Mouse (Mus musculus) forebrain, embryonic 12.5 days (tissue): ENCODE measurements around the gene Nlgn1. TPM values are rescaled to one million over a fixed set of nuclear protein-coding genes. Genes with fewer than 3 reads are reported as not detected.

Source experiments
- ATAC-seq: fragments of 200-750 bp; cut with Nextera tagmentation; 2 replicates; pipeline ENCODE4 v1.8.0; 2017; ENCODE audit warnings: moderate TSS enrichment; ENCODE audit not compliant: low FRiP score
- H3K27ac ChIP-seq: fragments of 300-500 bp; sonication (generic); 2 replicates; pipeline ENCODE4 v1.5.1; 2016; ENCODE audit warnings: mild to moderate bottlenecking
- H3K27me3 ChIP-seq: fragments of 300-500 bp; sonication (generic); 2 replicates; pipeline ENCODE4 v1.6.1; 2016; ENCODE audit warnings: mild to moderate bottlenecking
- H3K36me3 ChIP-seq: fragments of 300-500 bp; sonication (generic); replicated peaks from 2 replicates; pipeline ENCODE4 v1.6.1; 2016; ENCODE audit warnings: mild to moderate bottlenecking
- H3K4me1 ChIP-seq: fragments of 300-500 bp; sonication (generic); 2 replicates; pipeline ENCODE4 v1.6.1; 2016
- H3K4me2 ChIP-seq: fragments of 300-500 bp; sonication (generic); 2 replicates; pipeline ENCODE4 v1.6.1; 2016; ENCODE audit warnings: mild to moderate bottlenecking, moderate library complexity
- H3K4me3 ChIP-seq: fragments of 300-500 bp; sonication (generic); replicated peaks from 2 replicates; pipeline ENCODE4 v1.5.1; 2016; ENCODE audit warnings: mild to moderate bottlenecking
- H3K9ac ChIP-seq: fragments of 300-500 bp; sonication (generic); 2 replicates; pipeline ENCODE4 v1.6.1; 2016; ENCODE audit warnings: mild to moderate bottlenecking
- H3K9me3 ChIP-seq: fragments of 300-500 bp; sonication (generic); 2 replicates; pipeline ENCODE4 v1.6.1; 2016
- WGBS: fragments of 180-500 bp; shearing (Covaris S2); methylation state at CpG from one replicate; pipeline ENCODE4 v1.1.7; 2016; 5-methylcytosine and 5-hydroxymethylcytosine counted together
- polyA plus RNA-seq: library from polyadenylated mRNA; unstranded; fragments of >200 nt; fragmentation: Nextera tagmentation; extraction: Ambion mirVana; gene quantifications from 2 replicates; pipeline ENCODE4 v1.2.1, GENCODE M21; 2016

The Nlgn1 gene
- 8.3 and 9.9 TPM in 2 replicates for polyA plus RNA-seq

DNA sequence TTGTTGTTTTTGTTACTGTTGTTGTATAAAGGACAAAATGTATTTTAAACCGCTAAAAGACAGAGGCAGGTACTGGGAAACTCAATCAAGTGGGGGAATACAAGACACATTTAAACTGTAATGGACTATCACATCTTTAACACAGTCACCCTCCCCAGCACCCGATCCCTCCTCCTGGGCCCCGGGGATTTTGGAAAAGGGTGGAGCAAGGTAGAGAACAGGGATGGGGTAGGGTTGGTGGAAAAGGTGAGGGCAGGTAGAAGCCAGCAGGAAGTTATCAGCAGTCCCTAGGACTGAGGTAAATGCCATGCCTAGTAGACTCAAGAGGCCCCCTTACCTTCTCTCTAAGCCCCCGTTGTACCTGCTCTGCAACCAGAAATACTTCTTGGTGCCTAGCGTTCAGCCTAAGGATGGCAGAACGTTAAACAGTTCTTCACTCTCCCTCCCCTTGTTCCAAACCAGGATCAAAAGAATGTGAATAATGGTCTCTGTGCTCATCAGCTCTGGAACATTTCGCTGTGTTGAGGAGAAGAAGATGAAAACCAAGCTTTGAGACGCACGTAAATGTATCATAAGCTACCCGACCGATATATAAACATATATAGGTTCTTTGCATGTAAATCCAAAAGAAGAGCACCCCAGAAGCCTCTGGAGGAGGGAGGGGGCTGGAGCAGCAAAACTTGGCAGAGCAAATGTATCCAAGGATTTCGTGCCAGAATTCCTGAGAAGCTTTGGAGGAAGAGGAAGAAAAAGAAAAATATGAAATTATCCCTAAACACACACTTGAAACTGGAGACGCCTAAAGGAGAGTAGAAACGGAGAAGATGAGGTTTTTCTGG, at the start of gene Nlgn1:
Gene Nlgn1, minus strand, starts transcription at position 61 of the 839 bp plus-strand sequence.
- no peaks in the 10 kb centered on the region for H3K36me3 ChIP-seq
- 2% methylated on average over 14 of the region's 14 CpGs for WGBS
- peaks cover 13% of the 10 kb centered on the region for H3K4me1 ChIP-seq
- peak within 1 kb of the TSS; percentile 80 for H3K9ac ChIP-seq
- no peak for ATAC-seq
- H3K9me3 ChIP-seq = no peaks in the 10 kb centered on the region
- peak within 1 kb of the TSS; percentile 73 for H3K4me3 ChIP-seq
- peak within 1 kb of the TSS; percentile 63 for H3K27ac ChIP-seq
- peaks cover 29% of the 10 kb centered on the region for H3K27me3 ChIP-seq
- peak within 1 kb of the TSS; percentile 90 for H3K4me2 ChIP-seq

DNA sequence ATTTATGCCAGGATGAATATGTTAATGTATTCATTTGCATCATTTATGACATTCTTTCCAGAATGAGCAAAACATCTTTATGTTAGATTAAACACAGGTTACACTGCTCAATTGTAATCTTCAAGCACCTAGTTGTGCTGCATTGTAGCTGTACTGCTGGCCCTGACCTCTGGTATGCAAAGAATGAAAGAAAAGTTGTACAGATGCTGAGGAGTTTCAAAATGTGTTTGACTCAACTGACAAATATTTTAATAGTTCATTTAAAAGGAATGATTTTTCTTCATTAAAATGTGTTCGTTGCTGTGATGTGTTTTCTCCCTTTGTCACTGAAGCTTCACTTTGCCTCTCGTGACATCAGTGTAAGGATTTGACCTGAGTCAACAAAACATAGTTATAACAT, 46.0 kb upstream of the Nlgn1 start:
- Histone ChIP-seq H3K36me3 (no peaks in the 10 kb centered on the region), H3K4me1 (no peaks in the 10 kb centered on the region), H3K9me3 (no peaks in the 10 kb centered on the region), H3K27me3 (no peaks in the 10 kb centered on the region), H3K9ac (no peak overlapping the region), H3K27ac (no peak overlapping the region), H3K4me2 (no peak overlapping the region), H3K4me3 (no peak overlapping the region)
- no peak for ATAC-seq
- WGBS = 84% methylated on average over 2 of the region's 2 CpGs

DNA sequence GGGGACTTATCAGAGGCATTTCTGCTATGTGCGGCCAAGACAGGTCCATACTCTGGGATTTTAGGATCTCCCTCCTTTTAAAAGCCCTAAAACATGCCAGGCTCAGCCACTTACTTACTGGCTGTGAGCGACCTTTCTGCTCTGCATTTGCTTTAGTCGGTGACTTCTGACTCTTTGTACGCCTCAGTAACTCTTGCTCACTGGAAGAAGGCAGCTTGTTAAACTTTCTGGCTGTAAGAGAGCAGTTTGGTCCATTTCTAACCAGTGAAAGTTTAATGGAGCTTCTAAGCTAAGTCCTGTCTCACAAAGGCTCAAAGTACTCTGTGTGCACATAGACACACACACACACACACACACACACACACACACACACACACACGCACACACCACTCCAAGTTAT, 22.8 kb upstream of the Nlgn1 start:
- Histone ChIP-seq H3K36me3 (no peaks in the 10 kb centered on the region), H3K4me1 (no peaks in the 10 kb centered on the region), H3K27me3 (no peaks in the 10 kb centered on the region), H3K4me2 (no peak overlapping the region), H3K27ac (no peak overlapping the region), H3K9ac (no peak overlapping the region), H3K9me3 (no peaks in the 10 kb centered on the region), H3K4me3 (no peak overlapping the region)
- ATAC-seq = no peak
- WGBS = 80% methylated on average over 5 of the region's 5 CpGs

DNA sequence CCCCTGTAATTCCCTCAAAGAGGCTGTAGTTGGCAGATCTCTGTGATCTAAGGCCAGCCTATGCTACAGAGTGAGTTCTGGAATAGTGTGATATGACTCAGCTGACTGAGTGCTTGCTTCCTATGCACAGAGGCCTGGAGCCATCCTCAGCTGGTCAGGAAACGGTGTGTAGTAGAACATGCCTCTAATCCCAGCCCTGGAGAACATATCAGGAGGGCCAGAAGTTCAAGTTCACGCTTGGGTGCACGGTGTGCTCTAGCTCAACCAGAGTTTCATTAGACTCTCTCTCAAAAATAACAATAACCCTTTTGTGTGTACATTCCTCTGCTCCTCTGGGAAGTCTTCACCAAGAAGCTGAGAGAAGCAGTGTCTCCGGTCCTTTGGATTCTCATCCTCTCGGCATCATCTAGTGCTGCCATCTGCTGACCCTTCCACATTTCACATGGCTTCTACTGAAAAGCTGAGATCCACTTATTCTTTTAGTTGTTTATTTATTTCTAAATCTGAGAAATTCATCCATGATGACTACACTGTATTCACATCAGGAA, 22.3 kb upstream of the Nlgn1 start:
- Histone ChIP-seq H3K9me3 (no peaks in the 10 kb centered on the region), H3K36me3 (no peaks in the 10 kb centered on the region), H3K4me3 (no peak overlapping the region), H3K27ac (no peak overlapping the region), H3K27me3 (no peaks in the 10 kb centered on the region), H3K4me1 (no peaks in the 10 kb centered on the region), H3K9ac (no peak overlapping the region), H3K4me2 (no peak overlapping the region)
- WGBS = 72% methylated on average over 5 of the region's 5 CpGs
- ATAC-seq = no peak

DNA sequence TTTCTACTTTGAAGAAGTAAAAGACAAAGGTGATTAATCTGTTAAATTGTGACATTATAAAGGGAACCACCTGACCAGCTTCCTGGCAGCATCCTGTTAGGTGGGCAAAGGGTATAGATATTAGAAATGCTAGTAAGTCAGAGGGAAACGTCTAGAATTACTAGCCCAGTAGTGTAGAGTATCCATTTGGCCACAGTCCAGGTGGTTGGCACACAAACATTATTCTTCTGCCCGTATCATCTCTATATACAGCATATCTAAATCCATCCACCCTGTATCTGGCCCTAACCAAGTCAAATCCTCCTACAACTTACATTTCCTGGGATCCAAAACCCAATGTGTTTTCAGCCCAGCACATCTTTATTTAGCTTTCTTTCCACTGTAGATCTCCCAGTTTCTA, 5.2 kb upstream of the Nlgn1 start:
- H3K27ac ChIP-seq = no peak overlapping the region
- WGBS = 79% methylated on average over 2 of the region's 2 CpGs
- H3K9ac ChIP-seq = no peak overlapping the region
- no peak overlapping the region for H3K4me3 ChIP-seq
- H3K9me3 ChIP-seq = no peaks in the 10 kb centered on the region
- no peak overlapping the region for H3K4me2 ChIP-seq
- ATAC-seq = no peak
- no peaks in the 10 kb centered on the region for H3K36me3 ChIP-seq
- H3K27me3 ChIP-seq = peaks cover 27% of the 10 kb centered on the region
- H3K4me1 ChIP-seq = peaks cover 6% of the 10 kb centered on the region

DNA sequence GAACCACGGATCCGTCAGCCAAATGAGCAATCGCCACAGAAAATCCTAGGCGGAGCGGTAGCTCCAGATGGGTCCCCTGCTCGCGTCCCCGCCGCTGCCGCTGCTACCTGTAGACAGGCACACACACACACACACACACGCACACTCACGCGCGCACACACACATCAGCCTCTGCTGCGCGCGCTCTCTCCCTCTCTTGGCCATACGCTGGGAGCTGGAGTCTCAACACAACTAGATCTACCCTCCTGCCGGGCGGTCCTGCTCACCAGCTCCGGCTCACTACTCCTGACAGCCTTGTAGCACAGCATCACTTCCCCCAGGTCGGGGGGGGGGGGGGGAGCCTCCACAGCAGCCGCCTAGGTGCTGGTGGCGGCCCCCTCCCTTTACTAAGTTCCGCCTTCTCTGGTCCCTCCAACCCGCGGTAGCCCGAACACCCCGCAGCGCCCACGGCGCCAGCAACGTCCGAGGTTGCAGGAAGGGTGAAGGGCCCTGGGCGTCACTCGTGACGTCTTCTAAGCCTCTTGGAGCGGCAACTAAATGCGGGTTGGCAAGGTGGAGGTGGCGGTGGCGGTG, 1.1 kb upstream of the Nlgn1 start:
- Histone ChIP-seq H3K4me1 (peaks cover 13% of the 10 kb centered on the region), H3K4me3 (peak overlapping the region; percentile 73), H3K27me3 (peaks cover 29% of the 10 kb centered on the region), H3K36me3 (no peaks in the 10 kb centered on the region), H3K4me2 (peak overlapping the region; percentile 90), H3K9me3 (no peaks in the 10 kb centered on the region), H3K9ac (peak overlapping the region; percentile 61), H3K27ac (no peak overlapping the region)
- ATAC-seq = peak; percentile 57
- under 1% methylated on average over 40 of the region's 41 CpGs for WGBS

DNA sequence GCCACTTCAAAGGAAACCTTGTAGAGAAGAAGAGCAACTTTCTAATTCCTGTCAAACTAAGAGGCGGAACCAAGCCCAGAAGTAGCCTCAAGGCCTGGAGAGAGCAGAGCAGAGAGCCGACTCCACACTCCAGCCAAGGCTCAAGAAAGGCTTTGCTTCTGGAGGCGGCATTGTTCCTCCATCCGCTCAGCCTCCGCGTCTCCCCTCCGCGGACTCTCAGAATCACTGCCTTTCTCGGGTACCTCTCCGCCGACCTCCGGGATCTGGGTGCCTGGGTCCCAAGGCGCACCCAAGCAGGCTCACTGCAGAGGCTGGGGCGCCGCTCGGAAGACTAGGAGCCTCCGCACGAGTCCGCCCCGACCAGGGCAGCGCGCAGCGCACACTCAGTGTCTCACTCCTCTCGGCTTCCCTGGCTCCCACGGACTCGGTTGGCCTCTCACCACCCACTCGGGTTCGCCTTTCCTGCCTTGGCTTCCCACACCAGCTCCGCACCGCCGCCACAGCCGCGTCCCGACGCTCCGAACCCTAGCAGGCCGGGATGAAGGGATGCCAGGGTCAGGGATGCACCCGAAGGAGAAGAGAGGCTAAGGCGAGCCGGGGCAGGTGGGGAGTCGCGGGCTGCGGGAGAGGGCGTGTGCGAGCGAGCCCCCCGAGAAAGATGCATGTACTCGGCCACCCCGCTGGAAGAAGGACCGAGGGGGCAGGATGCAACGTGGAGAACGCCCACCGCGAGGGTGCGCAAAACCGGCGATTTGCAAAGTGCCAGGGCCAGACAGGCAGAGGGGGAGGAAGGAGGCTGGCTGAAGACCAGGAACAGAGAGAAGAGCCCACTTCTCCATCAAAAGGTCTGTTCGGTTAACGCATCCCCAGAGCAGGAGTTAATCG, 841 bp downstream of the Nlgn1 start:
- H3K27me3 ChIP-seq = peaks cover 29% of the 10 kb centered on the region
- H3K9me3 ChIP-seq = no peaks in the 10 kb centered on the region
- H3K36me3 ChIP-seq = no peaks in the 10 kb centered on the region
- 1% methylated on average over 60 of the region's 60 CpGs for WGBS
- peaks cover 13% of the 10 kb centered on the region for H3K4me1 ChIP-seq
- H3K4me3 ChIP-seq = peak overlapping the region; percentile 73
- peak overlapping the region; percentile 63 for H3K27ac ChIP-seq
- H3K4me2 ChIP-seq = peak overlapping the region; percentile 90
- ATAC-seq = peak; percentile 85
- H3K9ac ChIP-seq = peak overlapping the region; percentile 80

DNA sequence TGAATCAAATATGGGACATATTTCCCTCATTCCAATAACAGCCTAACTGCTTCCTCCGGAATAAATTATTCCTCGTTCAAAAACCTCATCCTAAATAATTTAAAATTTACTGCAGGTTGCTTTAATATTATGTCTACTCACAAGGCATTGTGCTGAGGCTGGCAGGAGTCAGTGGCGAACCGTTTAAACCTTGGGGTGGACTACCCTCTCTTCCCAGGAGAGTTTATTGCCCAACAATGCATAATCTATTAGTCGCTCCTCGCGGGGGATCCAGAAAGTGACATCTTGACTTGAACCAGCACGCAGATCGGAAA, 1.4 kb downstream of the Nlgn1 start:
- Histone ChIP-seq H3K27ac (no peak overlapping the region), H3K9me3 (no peaks in the 10 kb centered on the region), H3K4me1 (peaks cover 13% of the 10 kb centered on the region), H3K9ac (peak overlapping the region; percentile 80), H3K27me3 (peaks cover 29% of the 10 kb centered on the region), H3K4me3 (peak overlapping the region; percentile 73), H3K4me2 (peak overlapping the region; percentile 90), H3K36me3 (no peaks in the 10 kb centered on the region)
- WGBS = 9% methylated on average over 9 of the region's 9 CpGs
- peak; percentile 24; the same call in 1 of the 2 replicates for ATAC-seq

DNA sequence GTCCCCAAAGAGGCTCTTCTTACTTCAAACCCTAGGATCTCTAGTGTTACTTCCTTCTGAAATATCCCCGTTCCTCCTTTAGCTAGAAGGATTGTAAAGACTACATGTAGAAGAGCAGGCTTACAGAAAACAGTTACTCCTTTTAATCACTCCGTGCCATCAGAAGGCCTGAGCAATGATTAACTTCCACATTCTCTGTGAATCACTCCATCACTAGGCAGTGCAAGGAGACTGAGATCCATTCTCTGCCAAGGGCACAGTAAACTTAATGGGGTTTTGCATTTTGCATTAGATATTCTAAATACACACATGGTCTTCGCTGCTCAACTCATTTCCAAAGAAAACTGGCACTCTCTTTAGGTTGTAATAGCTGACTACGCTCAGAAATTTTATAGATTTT, 2.2 kb downstream of the Nlgn1 start:
- ATAC-seq = no peak
- Histone ChIP-seq H3K9me3 (no peaks in the 10 kb centered on the region), H3K36me3 (no peaks in the 10 kb centered on the region), H3K4me1 (peaks cover 13% of the 10 kb centered on the region), H3K27ac (no peak overlapping the region), H3K4me3 (no peak overlapping the region), H3K27me3 (peaks cover 22% of the 10 kb centered on the region), H3K4me2 (peak overlapping the region; percentile 19), H3K9ac (no peak overlapping the region)
- WGBS = 76% methylated on average over 4 of the region's 4 CpGs

DNA sequence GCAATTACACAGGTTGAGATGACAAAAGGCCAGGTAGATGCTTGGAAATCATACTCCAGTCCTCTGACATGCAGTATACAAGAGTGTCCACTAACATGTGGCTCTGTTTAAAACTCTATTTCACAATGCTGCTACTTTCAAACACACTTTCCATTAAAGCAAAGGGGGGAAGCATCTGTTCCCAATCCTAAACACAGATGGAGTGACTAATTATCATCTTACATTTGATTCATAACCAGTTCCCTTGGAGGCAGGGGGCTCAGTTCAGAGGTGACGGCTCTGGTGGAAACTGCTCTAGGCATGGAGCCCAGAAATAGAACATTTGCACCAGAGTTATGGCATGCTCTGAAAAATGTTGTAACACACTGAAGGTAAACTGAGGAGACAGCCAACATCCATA, 7.8 kb downstream of the Nlgn1 start:
- Histone ChIP-seq H3K4me2 (no peak overlapping the region), H3K9me3 (no peaks in the 10 kb centered on the region), H3K27ac (no peak overlapping the region), H3K27me3 (no peaks in the 10 kb centered on the region), H3K36me3 (no peaks in the 10 kb centered on the region), H3K4me1 (peaks cover 2% of the 10 kb centered on the region; the same call in 1 of the 2 replicates), H3K9ac (no peak overlapping the region), H3K4me3 (no peak overlapping the region)
- ATAC-seq = no peak
- WGBS = 77% methylated on average over 1 of the region's 1 CpGs

DNA sequence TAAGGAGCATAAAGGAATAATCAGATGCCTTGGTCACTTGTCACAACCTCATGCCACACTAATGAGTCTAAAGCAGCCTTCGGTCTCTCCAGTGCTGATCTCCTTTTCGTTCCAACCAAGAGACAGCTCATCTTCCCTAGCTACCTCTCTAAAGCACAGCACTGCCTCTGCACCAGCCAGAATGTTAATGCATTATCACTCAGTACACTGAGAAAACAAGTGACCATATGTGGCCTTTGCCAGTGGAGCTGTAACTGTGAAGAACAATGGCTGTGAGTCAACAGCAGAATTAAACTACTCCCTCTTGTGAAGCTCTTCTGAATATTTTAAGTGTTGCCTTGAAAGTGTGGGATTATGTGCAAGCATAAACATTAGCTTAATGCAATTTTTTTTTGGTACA, 14.9 kb downstream of the Nlgn1 start:
- no peak overlapping the region for H3K4me3 ChIP-seq
- H3K9ac ChIP-seq = no peak overlapping the region
- H3K27me3 ChIP-seq = no peaks in the 10 kb centered on the region
- no peak overlapping the region for H3K4me2 ChIP-seq
- H3K27ac ChIP-seq = no peak overlapping the region
- H3K36me3 ChIP-seq = no peaks in the 10 kb centered on the region
- H3K9me3 ChIP-seq = no peaks in the 10 kb centered on the region
- no peak for ATAC-seq
- WGBS = 56% methylated on average over 2 of the region's 2 CpGs
- H3K4me1 ChIP-seq = no peaks in the 10 kb centered on the region

DNA sequence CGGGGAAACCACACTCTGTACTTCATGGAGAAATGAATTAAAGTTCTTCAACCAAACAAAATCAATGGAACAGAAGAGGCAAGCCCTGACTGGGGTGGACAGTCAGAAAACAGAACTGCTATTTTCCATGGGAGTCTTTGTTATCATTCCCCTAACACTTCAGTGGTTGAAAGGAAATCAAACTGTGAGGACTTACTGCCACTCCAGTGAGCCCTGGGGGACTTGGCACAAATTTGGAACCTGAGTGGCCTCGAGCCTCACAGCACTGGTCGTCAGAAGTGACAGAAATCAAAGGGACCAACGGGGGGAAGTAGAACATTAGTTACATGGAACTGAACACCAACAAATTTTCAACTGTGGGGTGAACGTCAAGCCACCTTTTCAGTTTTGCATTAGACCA, 34.4 kb downstream of the Nlgn1 start:
- Histone ChIP-seq H3K4me2 (no peak overlapping the region), H3K27ac (no peak overlapping the region), H3K4me1 (no peaks in the 10 kb centered on the region), H3K4me3 (no peak overlapping the region), H3K9me3 (no peaks in the 10 kb centered on the region), H3K9ac (no peak overlapping the region), H3K27me3 (no peaks in the 10 kb centered on the region), H3K36me3 (no peaks in the 10 kb centered on the region)
- ATAC-seq = no peak
- WGBS = 36% methylated on average over 5 of the region's 5 CpGs
